Mouse (Mus musculus): ENCODE measurements around the gene Mylk. TPM values are rescaled to one million over a fixed set of nuclear protein-coding genes. Genes with fewer than 3 reads are reported as not detected.

Mylk gene
- polyA plus RNA-seq, 1 experiment from 2014 or later, result 3.9 TPM

GRCm38 (mm10) chr16:34865373-34865772 is 120.4 kb downstream of the Mylk start:
- Histone ChIP-seq H3K9ac (ENCODE audit: low read length) (no peak overlapping the region), H3K4me3 (ENCODE audit: low read depth, low read length) (no peak overlapping the region), H3K27ac (ENCODE audit: low read depth, low read length) (no peak overlapping the region), H3K27me3 (ENCODE audit: control insufficient read depth, insufficient read depth, low read length) (no peaks in the 10 kb centered on the region), H3K4me2 (ENCODE audit: low read depth, low read length, severe bottlenecking) (no peak overlapping the region), H3K9me3 (ENCODE audit: control insufficient read depth, low read length) (no peaks in the 10 kb centered on the region), H3K4me1 (replicated peaks; ENCODE audit: control insufficient read depth, insufficient read depth, low read length) (no peaks in the 10 kb centered on the region; the same call in 1 of the 2 replicates), H3K36me3 (ENCODE audit: control insufficient read depth, insufficient read depth, low read length) (no peaks in the 10 kb centered on the region)
- no peak for DNase-seq (ENCODE audit: low spot score)
- WGBS, result 89% methylated on average over 4 of the region's 4 CpGs
- ATAC-seq (replicated peaks; ENCODE audit: low FRiP score), result no peak

- 96% methylated on average over 2 of the region's 2 CpGs for WGBS
- Histone ChIP-seq H3K4me1 (replicated peaks; ENCODE audit: control insufficient read depth, insufficient read depth, low read length) (no peaks in the 10 kb centered on the region; the same call in 1 of the 2 replicates), H3K36me3 (ENCODE audit: control insufficient read depth, insufficient read depth, low read length) (no peaks in the 10 kb centered on the region), H3K27me3 (ENCODE audit: control insufficient read depth, insufficient read depth, low read length) (no peaks in the 10 kb centered on the region), H3K4me2 (ENCODE audit: low read depth, low read length, severe bottlenecking) (no peak overlapping the region), H3K4me3 (ENCODE audit: low read depth, low read length) (no peak overlapping the region), H3K9ac (ENCODE audit: low read length) (no peak overlapping the region), H3K27ac (ENCODE audit: low read depth, low read length) (no peak overlapping the region), H3K9me3 (ENCODE audit: control insufficient read depth, low read length) (no peaks in the 10 kb centered on the region)
- no peak for DNase-seq (ENCODE audit: low spot score)
- no peak for ATAC-seq (replicated peaks; ENCODE audit: low FRiP score)
These were observed 122.2 kb downstream of the Mylk start for GRCm38 (mm10) chr16:34867217-34867616.

GRCm38 (mm10) chr16:34880031-34880778 is 135.2 kb downstream of the Mylk start:
- Histone ChIP-seq H3K4me3 (ENCODE audit: low read depth, low read length) (no peak overlapping the region), H3K27ac (ENCODE audit: low read depth, low read length) (no peak overlapping the region), H3K27me3 (ENCODE audit: control insufficient read depth, insufficient read depth, low read length) (no peaks in the 10 kb centered on the region), H3K4me1 (replicated peaks; ENCODE audit: control insufficient read depth, insufficient read depth, low read length) (no peaks in the 10 kb centered on the region), H3K36me3 (ENCODE audit: control insufficient read depth, insufficient read depth, low read length) (no peaks in the 10 kb centered on the region), H3K9ac (ENCODE audit: low read length) (no peak overlapping the region), H3K9me3 (ENCODE audit: control insufficient read depth, low read length) (no peaks in the 10 kb centered on the region), H3K4me2 (ENCODE audit: low read depth, low read length, severe bottlenecking) (no peak overlapping the region)
- WGBS, result 92% methylated on average over 18 of the region's 18 CpGs
- DNase-seq (ENCODE audit: low spot score) (no peak), ATAC-seq (replicated peaks; ENCODE audit: low FRiP score) (no peak)

GRCm38 (mm10) chr16:34880815-34881214 is 135.8 kb downstream of the Mylk start:
- Histone ChIP-seq H3K4me1 (replicated peaks; ENCODE audit: control insufficient read depth, insufficient read depth, low read length) (no peaks in the 10 kb centered on the region), H3K4me3 (ENCODE audit: low read depth, low read length) (no peak overlapping the region), H3K9ac (ENCODE audit: low read length) (no peak overlapping the region), H3K27me3 (ENCODE audit: control insufficient read depth, insufficient read depth, low read length) (no peaks in the 10 kb centered on the region), H3K36me3 (ENCODE audit: control insufficient read depth, insufficient read depth, low read length) (no peaks in the 10 kb centered on the region), H3K9me3 (ENCODE audit: control insufficient read depth, low read length) (no peaks in the 10 kb centered on the region), H3K4me2 (ENCODE audit: low read depth, low read length, severe bottlenecking) (no peak overlapping the region), H3K27ac (ENCODE audit: low read depth, low read length) (no peak overlapping the region)
- ATAC-seq (replicated peaks; ENCODE audit: low FRiP score) (no peak), DNase-seq (ENCODE audit: low spot score) (no peak)
- WGBS, result 82% methylated on average over 4 of the region's 4 CpGs

- H3K27me3 ChIP-seq (ENCODE audit: control insufficient read depth, insufficient read depth, low read length), result no peaks in the 10 kb centered on the region
- no peaks in the 10 kb centered on the region for H3K36me3 ChIP-seq (ENCODE audit: control insufficient read depth, insufficient read depth, low read length)
- no peak overlapping the region for H3K9ac ChIP-seq (ENCODE audit: low read length)
- no peak overlapping the region for H3K27ac ChIP-seq (ENCODE audit: low read depth, low read length)
- ATAC-seq (replicated peaks; ENCODE audit: low FRiP score) (no peak), DNase-seq (ENCODE audit: low spot score) (no peak)
- no peak overlapping the region for H3K4me2 ChIP-seq (ENCODE audit: low read depth, low read length, severe bottlenecking)
- no peaks in the 10 kb centered on the region for H3K9me3 ChIP-seq (ENCODE audit: control insufficient read depth, low read length)
- H3K4me1 ChIP-seq (replicated peaks; ENCODE audit: control insufficient read depth, insufficient read depth, low read length), result no peaks in the 10 kb centered on the region
- no peak overlapping the region for H3K4me3 ChIP-seq (ENCODE audit: low read depth, low read length)
- 90% methylated on average over 1 of the region's 1 CpGs for WGBS
These were observed 142.0 kb downstream of the Mylk start for GRCm38 (mm10) chr16:34887037-34887436.

- WGBS, result 90% methylated on average over 3 of the region's 3 CpGs
These were observed 149.0 kb downstream of the Mylk start for GRCm38 (mm10) chr16:34894016-34894415.

GRCm38 (mm10) chr16:34895916-34896315 is 150.9 kb downstream of the Mylk start:
- no peaks in the 10 kb centered on the region; the same call in 1 of the 2 replicates for H3K4me1 ChIP-seq (replicated peaks; ENCODE audit: control insufficient read depth, insufficient read depth, low read length)
- H3K4me2 ChIP-seq (ENCODE audit: low read depth, low read length, severe bottlenecking), result no peak overlapping the region
- ATAC-seq (replicated peaks; ENCODE audit: low FRiP score), result no peak
- no peak overlapping the region for H3K9ac ChIP-seq (ENCODE audit: low read length)
- no peaks in the 10 kb centered on the region for H3K36me3 ChIP-seq (ENCODE audit: control insufficient read depth, insufficient read depth, low read length)
- H3K27ac ChIP-seq (ENCODE audit: low read depth, low read length), result no peak overlapping the region
- no peak overlapping the region for H3K4me3 ChIP-seq (ENCODE audit: low read depth, low read length)
- H3K27me3 ChIP-seq (ENCODE audit: control insufficient read depth, insufficient read depth, low read length), result no peaks in the 10 kb centered on the region
- 94% methylated on average over 10 of the region's 10 CpGs for WGBS
- DNase-seq (ENCODE audit: low spot score), result no peak
- H3K9me3 ChIP-seq (ENCODE audit: control insufficient read depth, low read length), result no peaks in the 10 kb centered on the region

More at GRCm38 (mm10) chr16:34894016-34894415, 149.0 kb downstream of the Mylk start:
- Histone ChIP-seq H3K4me1 (replicated peaks; ENCODE audit: control insufficient read depth, insufficient read depth, low read length) (no peaks in the 10 kb centered on the region), H3K4me2 (ENCODE audit: low read depth, low read length, severe bottlenecking) (no peak overlapping the region), H3K27me3 (ENCODE audit: control insufficient read depth, insufficient read depth, low read length) (no peaks in the 10 kb centered on the region), H3K36me3 (ENCODE audit: control insufficient read depth, insufficient read depth, low read length) (no peaks in the 10 kb centered on the region), H3K27ac (ENCODE audit: low read depth, low read length) (no peak overlapping the region), H3K9me3 (ENCODE audit: control insufficient read depth, low read length) (no peaks in the 10 kb centered on the region), H3K9ac (ENCODE audit: low read length) (no peak overlapping the region), H3K4me3 (ENCODE audit: low read depth, low read length) (no peak overlapping the region)
- ATAC-seq (replicated peaks; ENCODE audit: low FRiP score), result no peak
- no peak for DNase-seq (ENCODE audit: low spot score)

GRCm38 (mm10) chr16:34896996-34897395 is 152.0 kb downstream of the Mylk start:
- ATAC-seq (replicated peaks; ENCODE audit: low FRiP score) (no peak), DNase-seq (ENCODE audit: low spot score) (no peak)
- H3K9me3 ChIP-seq (ENCODE audit: control insufficient read depth, low read length), result no peaks in the 10 kb centered on the region

More at GRCm38 (mm10) chr16:34896996-34897395, 152.0 kb downstream of the Mylk start:
- Histone ChIP-seq H3K27me3 (ENCODE audit: control insufficient read depth, insufficient read depth, low read length) (no peaks in the 10 kb centered on the region), H3K27ac (ENCODE audit: low read depth, low read length) (no peak overlapping the region), H3K9ac (ENCODE audit: low read length) (no peak overlapping the region), H3K36me3 (ENCODE audit: control insufficient read depth, insufficient read depth, low read length) (no peaks in the 10 kb centered on the region), H3K4me1 (replicated peaks; ENCODE audit: control insufficient read depth, insufficient read depth, low read length) (no peaks in the 10 kb centered on the region; the same call in 1 of the 2 replicates), H3K4me3 (ENCODE audit: low read depth, low read length) (no peak overlapping the region), H3K4me2 (ENCODE audit: low read depth, low read length, severe bottlenecking) (no peak overlapping the region)
- WGBS, result 80% methylated on average over 3 of the region's 3 CpGs
